Mouse (Mus musculus): ENCODE measurements around the gene Sorbs1.

Sorbs1 gene

DNA sequence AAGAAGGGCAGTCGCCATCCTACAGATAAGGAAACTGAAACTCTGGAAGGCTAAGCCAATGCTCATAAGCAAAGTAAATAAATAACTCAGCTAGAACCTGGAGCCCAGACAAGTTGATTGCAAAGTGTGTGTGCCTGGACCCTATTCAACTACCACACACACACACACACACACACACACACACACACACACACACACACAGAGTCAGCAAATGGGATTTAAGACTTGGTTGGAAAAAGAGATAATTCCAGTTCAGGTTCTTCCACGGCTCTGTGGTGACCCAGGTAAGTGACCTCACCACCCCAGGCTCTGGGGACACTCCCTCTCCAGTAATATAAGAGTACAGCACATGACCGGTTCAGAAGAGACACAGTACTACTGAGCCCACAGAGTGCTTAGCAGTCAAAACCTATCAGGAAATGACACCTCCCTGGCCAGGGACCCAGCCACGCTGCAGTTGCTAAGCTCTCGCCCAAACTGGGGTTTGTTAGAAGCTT, 36.1 kb downstream of the Sorbs1 start:
- DNase-seq (ENCODE audit: low spot score), result no peak

- DNase-seq (ENCODE audit: low spot score), result no peak
These were observed 37.1 kb downstream of the Sorbs1 start for GRCm38 (mm10) chr19:40476491-40476890.

GRCm38 (mm10) chr19:40471526-40472245, 41.9 kb downstream of the Sorbs1 start:
- DNase-seq (ENCODE audit: low spot score), result no peak

GRCm38 (mm10) chr19:40469792-40470191, 43.8 kb downstream of the Sorbs1 start:
- DNase-seq (ENCODE audit: low spot score), result no peak

DNA sequence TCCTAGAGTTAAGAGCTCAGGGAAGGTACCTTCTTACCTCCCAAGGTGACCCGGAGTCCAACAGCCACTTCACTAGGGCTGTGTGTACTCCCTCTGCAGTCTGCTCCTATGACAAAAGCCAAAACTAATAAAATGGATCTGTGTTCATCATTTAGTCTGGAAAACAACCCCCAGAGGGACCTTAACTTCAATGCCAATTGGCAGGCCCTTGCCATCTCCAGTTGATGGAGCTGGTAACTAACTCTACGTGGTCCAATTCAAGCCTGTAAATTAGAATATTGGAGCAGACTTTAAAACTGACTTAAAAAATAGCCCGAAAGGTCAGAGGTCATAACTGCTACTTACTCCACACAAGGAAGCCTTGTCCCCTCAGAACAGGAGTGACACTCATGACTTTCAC, 45.3 kb downstream of the Sorbs1 start:
- DNase-seq (ENCODE audit: low spot score), result no peak

DNA sequence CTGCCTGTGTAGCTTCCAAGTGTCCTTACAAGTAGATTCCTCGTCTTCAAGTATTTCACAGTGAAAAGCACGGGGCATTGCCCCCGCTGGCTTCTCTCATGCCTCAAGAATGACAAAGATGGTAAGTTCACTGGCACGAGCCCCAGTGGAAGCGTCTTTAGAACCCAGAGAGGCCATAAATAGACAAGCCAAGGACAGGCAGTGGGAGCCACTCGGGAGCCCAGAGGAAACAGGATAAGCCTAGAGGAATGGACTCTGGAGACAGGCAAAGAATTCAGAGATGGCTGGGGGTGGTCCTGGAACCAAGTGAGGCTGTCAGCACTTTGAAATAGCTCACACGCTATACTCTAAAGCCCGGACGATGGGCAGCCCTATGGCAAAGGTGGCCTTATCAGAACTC, 45.8 kb downstream of the Sorbs1 start:
- DNase-seq (ENCODE audit: low spot score), result no peak

- no peak for DNase-seq (ENCODE audit: low spot score)
These were observed 48.2 kb downstream of the Sorbs1 start for GRCm38 (mm10) chr19:40465339-40465738.

GRCm38 (mm10) chr19:40464408-40464807, 49.2 kb downstream of the Sorbs1 start:
- no peak for DNase-seq (ENCODE audit: low spot score)

GRCm38 (mm10) chr19:40462892-40463291, 50.7 kb downstream of the Sorbs1 start:
- DNase-seq (ENCODE audit: low spot score), result no peak

DNA sequence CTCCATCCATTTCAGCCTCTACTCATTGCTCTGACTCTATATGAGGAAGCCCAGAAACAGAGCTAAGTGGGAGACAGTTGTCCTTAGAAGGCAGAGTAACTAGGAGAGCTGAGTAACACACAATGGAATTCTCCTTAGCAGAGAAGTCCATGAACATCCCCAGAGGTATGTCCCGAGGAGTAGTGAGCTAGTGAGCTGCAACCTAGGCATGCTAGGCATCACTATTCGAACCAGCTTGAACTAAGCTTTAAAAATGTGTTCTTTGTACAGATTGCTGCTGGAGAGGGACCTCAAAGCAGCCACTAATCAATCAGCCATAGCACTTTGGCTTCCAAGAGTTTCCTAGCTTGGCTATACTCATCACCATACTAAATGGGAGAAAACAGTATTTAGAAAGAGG, 51.1 kb downstream of the Sorbs1 start:
- no peak for DNase-seq (ENCODE audit: low spot score)

DNA sequence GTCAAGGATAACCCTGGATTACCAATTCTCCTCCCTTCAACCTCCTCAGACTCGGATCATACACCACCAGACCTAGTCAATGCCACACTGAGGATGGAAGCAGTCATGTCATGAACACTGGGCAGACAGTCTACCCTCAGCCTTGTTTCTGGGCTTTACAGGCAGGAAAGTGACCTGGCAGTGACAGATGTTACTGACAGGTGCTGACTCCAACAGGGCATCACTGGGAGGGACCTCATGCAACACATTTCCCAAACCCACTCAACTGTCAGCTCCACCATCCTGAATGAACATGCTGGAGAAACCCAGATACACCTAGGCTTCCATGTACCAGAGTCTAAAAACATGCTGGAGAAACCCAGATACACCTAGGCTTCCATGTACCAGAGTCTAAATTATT, 51.9 kb downstream of the Sorbs1 start:
- no peak for DNase-seq (ENCODE audit: low spot score)

DNA sequence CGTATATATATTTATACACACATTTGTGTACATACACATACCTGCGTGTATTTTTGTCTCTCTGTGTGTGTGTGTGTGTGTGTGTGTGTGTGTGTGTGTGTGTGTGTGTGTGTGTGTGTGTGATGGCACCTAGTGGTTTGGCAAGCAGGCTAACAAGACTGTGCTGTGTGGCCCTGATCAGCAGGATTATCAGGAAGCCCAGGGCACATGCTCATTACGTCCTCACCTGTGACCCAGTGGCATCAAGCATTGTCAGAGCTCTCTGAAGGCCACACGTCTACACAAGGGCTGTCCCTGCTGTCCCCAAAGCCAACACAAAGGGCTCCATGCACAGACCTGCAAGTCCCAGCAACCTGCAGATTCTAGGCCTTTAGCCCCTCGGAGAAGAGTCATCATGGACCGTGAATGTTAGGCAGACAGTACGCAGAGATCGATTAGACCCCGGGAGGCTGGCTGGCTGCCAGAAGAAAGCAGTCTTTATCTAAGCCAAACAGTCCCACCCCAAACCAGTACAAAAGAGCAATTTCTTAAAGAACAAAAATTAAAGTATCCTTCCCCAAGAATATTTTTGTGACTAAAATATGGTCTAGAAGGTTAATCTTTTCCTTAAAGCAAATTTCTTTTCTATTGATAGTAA, 52.6 kb downstream of the Sorbs1 start:
- no peak for DNase-seq (ENCODE audit: low spot score)

- no peak for DNase-seq (ENCODE audit: low spot score)
These were observed 54.2 kb downstream of the Sorbs1 start for GRCm38 (mm10) chr19:40459338-40459737.

GRCm38 (mm10) chr19:40458806-40459205, 54.8 kb downstream of the Sorbs1 start:
- DNase-seq (ENCODE audit: low spot score), result no peak

GRCm38 (mm10) chr19:40455248-40455647, 58.3 kb downstream of the Sorbs1 start:
- no peak for DNase-seq (ENCODE audit: low spot score)

GRCm38 (mm10) chr19:40454096-40454495, 59.5 kb downstream of the Sorbs1 start:
- DNase-seq (ENCODE audit: low spot score), result no peak

DNA sequence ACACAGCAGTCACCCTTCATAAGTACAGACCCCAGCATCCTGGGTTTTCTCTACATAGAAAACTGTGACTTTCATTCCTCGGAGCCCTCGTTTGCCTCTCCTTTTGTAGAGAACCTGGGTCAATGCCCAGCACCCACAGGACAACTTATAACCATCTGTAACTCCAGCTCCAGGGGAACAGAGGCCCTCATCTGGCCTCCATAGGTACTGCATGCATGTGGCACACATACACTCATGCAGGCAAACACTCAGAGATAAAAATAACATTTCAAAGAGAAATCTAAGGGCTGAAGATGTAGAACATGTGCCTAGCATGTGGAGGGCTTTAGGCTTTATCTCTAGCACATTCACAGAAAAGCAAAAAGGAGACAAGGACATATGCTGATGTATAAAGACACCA, 61.4 kb downstream of the Sorbs1 start:
- DNase-seq (ENCODE audit: low spot score), result no peak

DNA sequence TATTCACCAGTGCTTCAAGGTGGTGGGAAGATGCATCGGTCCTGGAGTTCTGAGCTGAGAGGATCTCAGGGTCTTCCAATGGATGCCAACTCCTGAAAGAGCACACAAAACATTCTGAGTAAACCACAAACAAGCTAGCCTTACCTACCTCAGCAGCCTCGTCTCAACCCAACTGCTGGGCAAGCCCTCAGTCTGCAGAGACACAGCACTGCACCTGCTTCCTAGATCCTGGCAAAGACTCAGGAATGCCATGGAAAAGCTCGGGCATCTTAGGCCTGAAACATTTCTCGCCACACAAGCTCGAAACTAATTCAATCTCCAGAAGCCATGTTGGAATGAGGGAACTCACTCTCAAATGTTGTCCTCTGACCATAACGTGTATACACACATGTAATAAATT, 62.3 kb downstream of the Sorbs1 start:
- DNase-seq (ENCODE audit: low spot score), result no peak

- DNase-seq (ENCODE audit: low spot score), result no peak
These were observed 67.1 kb downstream of the Sorbs1 start for GRCm38 (mm10) chr19:40446525-40446924.

GRCm38 (mm10) chr19:40442377-40442776, 71.2 kb downstream of the Sorbs1 start:
- no peak for DNase-seq (ENCODE audit: low spot score)

DNA sequence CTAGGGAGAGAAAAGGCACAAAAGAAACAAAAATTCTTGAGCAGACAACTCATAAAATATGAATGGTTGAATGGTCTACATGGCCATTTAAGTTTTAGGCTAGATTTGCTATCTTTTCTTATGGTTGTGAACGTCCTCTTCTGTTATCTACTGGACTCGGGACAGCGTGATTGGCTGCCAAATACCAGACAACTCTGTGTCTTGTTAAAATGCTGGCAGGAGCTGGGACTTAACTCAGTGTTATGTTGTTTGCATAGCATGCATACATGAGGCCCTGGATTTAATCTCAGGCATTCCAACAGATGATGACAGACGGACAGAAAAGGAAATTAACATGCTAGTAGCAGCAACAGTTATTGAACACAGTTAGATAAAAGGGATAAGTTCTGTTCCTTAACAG, 72.6 kb downstream of the Sorbs1 start:
- no peak for DNase-seq (ENCODE audit: low spot score)

DNA sequence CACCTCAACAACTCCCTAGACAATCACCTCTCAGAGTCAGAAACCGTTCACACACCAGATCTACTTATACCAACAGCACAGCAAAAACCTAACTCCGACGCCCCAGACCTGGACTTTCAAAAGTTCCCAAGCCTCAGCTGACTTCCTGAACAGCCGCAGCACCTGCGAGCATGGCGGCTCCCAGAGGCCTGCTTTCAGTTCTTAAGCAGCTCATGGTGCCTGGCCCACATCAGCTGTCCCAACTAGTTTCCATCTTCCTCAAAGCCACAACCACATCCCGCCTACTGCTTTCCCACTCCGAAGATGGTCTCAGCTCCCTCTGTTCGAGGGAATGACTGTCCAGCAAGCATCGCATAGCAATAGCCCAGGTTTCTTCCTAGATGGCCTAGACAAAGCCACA, 74.7 kb downstream of the Sorbs1 start:
- DNase-seq (ENCODE audit: low spot score), result no peak

- no peak for DNase-seq (ENCODE audit: low spot score)
These were observed 75.9 kb downstream of the Sorbs1 start for GRCm38 (mm10) chr19:40437651-40438068.

Data from retina, embryonic 14.5 days (tissue).